Mouse (Mus musculus): ENCODE results near the gene Gm45062. TPM values are rescaled to one million over a fixed set of nuclear protein-coding genes. Genes with fewer than 3 reads are reported as not detected.

The Gm45062 gene
- total and polyA plus RNA-seq, 3 experiments = 2.7 to 4.1 (median 3.2) TPM

GRCm38 (mm10) chr6:8358782-8359181, 99.5 kb downstream of the Gm45062 start:
- TF ChIP-seq HCFC1 (IDR thresholded peaks at IDR 0.05; ENCODE audit: low read depth, low read length) = no peak
- no peak for TF ChIP-seq CHD1 (IDR thresholded peaks at IDR 0.05; ENCODE audit: low read depth, low read length)
- TF ChIP-seq MYC (IDR thresholded peaks at IDR 0.05; ENCODE audit: low read depth, low read length) = no peak
- TF ChIP-seq SIN3A (IDR thresholded peaks at IDR 0.05; ENCODE audit: low read length) = no peak
- no peak for TF ChIP-seq JUN (IDR thresholded peaks at IDR 0.05; ENCODE audit: insufficient read depth, low read depth, low read length)
- TF ChIP-seq MXI1 (IDR thresholded peaks at IDR 0.05; ENCODE audit: low read depth, low read length) = no peak
- no peak for TF ChIP-seq BHLHE40 (IDR thresholded peaks at IDR 0.05; ENCODE audit: low read depth, low read length)
- TF ChIP-seq TBP (conservative IDR thresholded peaks at IDR 0.05; ENCODE audit: low read depth, low read length) = no peak
- no peak for TF ChIP-seq POLR2AphosphoS2 (IDR thresholded peaks at IDR 0.05; ENCODE audit: low read depth, low read length)
- TF ChIP-seq USF1 (IDR thresholded peaks at IDR 0.05; ENCODE audit: low read depth, low read length) = no peak
- TF ChIP-seq RCOR1 (conservative IDR thresholded peaks at IDR 0.05; ENCODE audit: low read depth, low read length) = no peak
- TF ChIP-seq CTCF (conservative IDR thresholded peaks at IDR 0.05 in 1 of 2, IDR thresholded peaks at IDR 0.05 in 1 of 2; ENCODE audit: low read depth in 2 of 2, low read length in 2 of 2) = no peak
- no peak for TF ChIP-seq ZC3H11A (IDR thresholded peaks at IDR 0.05; ENCODE audit: low read depth, low read length)
- TF ChIP-seq KAT2A (IDR thresholded peaks at IDR 0.05; ENCODE audit: insufficient replicate concordance, low read length) = no peak
- TF ChIP-seq IRF4 (IDR thresholded peaks at IDR 0.05; ENCODE audit: low read depth, low read length) = no peak
- TF ChIP-seq MAZ (IDR thresholded peaks at IDR 0.05; ENCODE audit: low read depth, low read length) = no peak
- TF ChIP-seq MAFK (IDR thresholded peaks at IDR 0.05; ENCODE audit: insufficient replicate concordance, low read length) = no peak
- TF ChIP-seq ETS1 (conservative IDR thresholded peaks at IDR 0.05; ENCODE audit: low read depth, low read length) = no peak
- H3K9ac ChIP-seq (ENCODE audit: insufficient read depth, low read depth) = no peak overlapping the region
- H3K79me2 ChIP-seq (replicated peaks; ENCODE audit: control insufficient read depth, extremely low read depth, insufficient read depth, poor library complexity, severe bottlenecking) = no peaks in the 10 kb centered on the region
- dilution Hi-C loops (cut with MboI; ENCODE audit: extremely low pct_ligation_motif_present, extremely low pct_unique_long_range_greater_than_20kb, low sequenced_read_pairs) (no loop called here), in situ Hi-C loops (cut with MboI; ENCODE audit: low pct_ligation_motif_present, low pct_unique_long_range_greater_than_20kb, low sequenced_read_pairs) (loop anchor here (10.0 kb wide), 1 partner anchor 146 kb away; the partner anchor contains the start of gene Glcci1)
- DNase-seq (ENCODE audit: extremely low read depth) = no peak
- H3K9me3 ChIP-seq (replicated peaks; ENCODE audit: low read length) = no peaks in the 10 kb centered on the region
- no peaks in the 10 kb centered on the region for H3K36me3 ChIP-seq (replicated peaks in 1 of 2; ENCODE audit: control insufficient read depth in 1 of 2, insufficient read depth in 1 of 2, low read length in 1 of 2)
- H3K4me3 ChIP-seq (replicated peaks in 1 of 3; ENCODE audit: low read depth in 2 of 3, low read length in 2 of 3, poor library complexity in 1 of 3) = no peak overlapping the region
- H3K4me1 ChIP-seq (ENCODE audit: control insufficient read depth in 1 of 2, insufficient read depth in 2 of 2) = peaks cover 0 to 15% of the 10 kb centered on the region in 2 experiments; a peak in 3 of 4 replicates
- H3K27me3 ChIP-seq (replicated peaks) = no peaks in the 10 kb centered on the region
- no peak overlapping the region for H3K27ac ChIP-seq (ENCODE audit: insufficient read depth, low read depth)
- H3K4me2 ChIP-seq (ENCODE audit: insufficient read depth, low read depth, poor library complexity, severe bottlenecking) = no peak overlapping the region

GRCm38 (mm10) chr6:8360805-8361204, 101.6 kb downstream of the Gm45062 start:
- DNase-seq (ENCODE audit: extremely low read depth) = no peak
- TF ChIP-seq BHLHE40 (IDR thresholded peaks at IDR 0.05; ENCODE audit: low read depth, low read length) = no peak
- no peak for TF ChIP-seq POLR2A (IDR thresholded peaks at IDR 0.05; ENCODE audit: low read depth, low read length)
- no peak for TF ChIP-seq NRF1 (IDR thresholded peaks at IDR 0.05; ENCODE audit: low read depth, low read length)
- TF ChIP-seq ZKSCAN1 (IDR thresholded peaks at IDR 0.05; ENCODE audit: borderline replicate concordance, low read depth, low read length) = no peak
- TF ChIP-seq RAD21 (IDR thresholded peaks at IDR 0.05; ENCODE audit: low read depth, low read length) = no peak
- TF ChIP-seq CHD1 (IDR thresholded peaks at IDR 0.05; ENCODE audit: low read depth, low read length) = no peak
- TF ChIP-seq ZMIZ1 (IDR thresholded peaks at IDR 0.05; ENCODE audit: low read depth, low read length) = no peak
- no peak for TF ChIP-seq IRF4 (IDR thresholded peaks at IDR 0.05; ENCODE audit: low read depth, low read length)
- TF ChIP-seq USF2 (conservative IDR thresholded peaks at IDR 0.05; ENCODE audit: low read depth, low read length) = no peak
- TF ChIP-seq ZC3H11A (IDR thresholded peaks at IDR 0.05; ENCODE audit: low read depth, low read length) = no peak
- no peak for TF ChIP-seq SMC3 (IDR thresholded peaks at IDR 0.05; ENCODE audit: low read depth, low read length)
- TF ChIP-seq ZNF384 (IDR thresholded peaks at IDR 0.05; ENCODE audit: low read depth, low read length) = no peak
- TF ChIP-seq MEF2A (IDR thresholded peaks at IDR 0.05; ENCODE audit: borderline replicate concordance, low read depth, low read length) = no peak
- TF ChIP-seq UBTF (IDR thresholded peaks at IDR 0.05; ENCODE audit: low read depth, low read length) = no peak
- no peak for TF ChIP-seq RCOR1 (conservative IDR thresholded peaks at IDR 0.05; ENCODE audit: low read depth, low read length)
- no peak for TF ChIP-seq E2F4 (IDR thresholded peaks at IDR 0.05; ENCODE audit: insufficient replicate concordance, low read depth, low read length)
- no peak for TF ChIP-seq CHD2 (IDR thresholded peaks at IDR 0.05; ENCODE audit: low read length)
- TF ChIP-seq POLR2AphosphoS2 (IDR thresholded peaks at IDR 0.05; ENCODE audit: low read depth, low read length) = no peak
- TF ChIP-seq EP300 (IDR thresholded peaks at IDR 0.05; ENCODE audit: low read length) = no peak
- TF ChIP-seq MAFK (IDR thresholded peaks at IDR 0.05; ENCODE audit: insufficient replicate concordance, low read length) = no peak
- H3K27me3 ChIP-seq (replicated peaks) = no peaks in the 10 kb centered on the region
- no peak overlapping the region for H3K4me2 ChIP-seq (ENCODE audit: insufficient read depth, low read depth, poor library complexity, severe bottlenecking)
- no peaks in the 10 kb centered on the region for H3K4me1 ChIP-seq (ENCODE audit: control insufficient read depth in 1 of 2, insufficient read depth in 2 of 2)
- H3K9ac ChIP-seq (ENCODE audit: insufficient read depth, low read depth) = no peak overlapping the region
- H3K9me3 ChIP-seq (replicated peaks; ENCODE audit: low read length) = no peaks in the 10 kb centered on the region
- dilution Hi-C loops (cut with MboI; ENCODE audit: extremely low pct_ligation_motif_present, extremely low pct_unique_long_range_greater_than_20kb, low sequenced_read_pairs) = no loop called here
- no peaks in the 10 kb centered on the region for H3K36me3 ChIP-seq (replicated peaks in 1 of 2; ENCODE audit: control insufficient read depth in 1 of 2, insufficient read depth in 1 of 2, low read length in 1 of 2)
- no peaks in the 10 kb centered on the region for H3K79me2 ChIP-seq (replicated peaks; ENCODE audit: control insufficient read depth, extremely low read depth, insufficient read depth, poor library complexity, severe bottlenecking)
- no peak overlapping the region for H3K4me3 ChIP-seq (replicated peaks in 1 of 3; ENCODE audit: low read depth in 2 of 3, low read length in 2 of 3, poor library complexity in 1 of 3)
- in situ Hi-C loops (cut with MboI; ENCODE audit: low pct_ligation_motif_present, low pct_unique_long_range_greater_than_20kb, low sequenced_read_pairs) = no loop called here
- H3K27ac ChIP-seq (ENCODE audit: insufficient read depth, low read depth) = no peak overlapping the region
